In genomic region chr10:83083946-83084345, GRCm38 (mm10) we compare ENCODE assay signal across 9 mouse cellular contexts.
DNase-seq lines count a peak whose midpoint lies in the region; ATAC-seq and TF ChIP-seq lines count a peak whose summit lies in the region.
"Had no signal": no experiment of that assay in that cellular context is flagged by ENCODE, and none has a peak within 500 bp of the region (broad histone marks: within the 10 kb centered on the region; RNA-seq: fewer than 3 reads in every experiment).

No protein-coding gene starts in this region.

- intact Hi-C loops in heart, postnatal 25 days (cut with DNase I): no loop called here

- H3K4me1 ChIP-seq in limb, embryonic 14.5 days (ENCODE audit: control insufficient read depth, insufficient read depth, low read length): peaks cover 40% of the 10 kb centered on the region

- H3K9ac ChIP-seq in limb, embryonic 14.5 days (ENCODE audit: low read depth, low read length, severe bottlenecking): no peak overlapping the region

- H3K36me3 ChIP-seq in limb, embryonic 14.5 days (ENCODE audit: control insufficient read depth, insufficient read depth, low read length): no peaks in the 10 kb centered on the region

- no peaks in the 10 kb centered on the region for H3K9me3 ChIP-seq in limb, embryonic 14.5 days (ENCODE audit: control insufficient read depth, low read length)

- no peak overlapping the region for H3K27ac ChIP-seq in limb, embryonic 14.5 days (replicated peaks; ENCODE audit: low read depth, low read length)

- peak; percentile 94 for DNase-seq in heart, adult 11 months
- DNase-seq in heart, postnatal 25 days (ENCODE audit: low spot score): no peak
- DNase-seq in urinary bladder, postnatal 14 days (ENCODE audit: low spot score): peak; percentile 26
- no peak for DNase-seq in urinary bladder, postnatal 36 days (ENCODE audit: low spot score in 2 of 2)
- peak; percentile 34 for DNase-seq in limb, embryonic 14.5 days (ENCODE audit: low spot score)
- DNase-seq in testis, postnatal 14 days (ENCODE audit: low spot score): no peak
- no peak for DNase-seq in B cell, adult 2 months

- no peaks in the 10 kb centered on the region for H3K27me3 ChIP-seq in limb, embryonic 14.5 days (ENCODE audit: control insufficient read depth, insufficient read depth, low read length)
- H3K27me3 ChIP-seq: CH12.LX had no signal

- WGBS in limb, embryonic 14.5 days: 24% methylated on average over 9 of the region's 9 CpGs

- peak; percentile 58; the same call in 1 of the 2 replicates for ATAC-seq in limb, embryonic 14.5 days (ENCODE audit: low FRiP score, low read depth)
- ATAC-seq in erythroid progenitor cell, adult 5-6 weeks (replicated peaks; ENCODE audit: low FRiP score, poor library complexity, severe bottlenecking): no peak

- H3K4me3 ChIP-seq in limb, embryonic 14.5 days (replicated peaks; ENCODE audit: low read length): no peak overlapping the region

- H3K4me2 ChIP-seq in limb, embryonic 14.5 days (replicated peaks; ENCODE audit: low read depth, low read length, severe bottlenecking): no peak overlapping the region

- no peak for TF ChIP-seq POLR2A in limb, embryonic 14.5 days (IDR thresholded peaks at IDR 0.05; ENCODE audit: borderline replicate concordance, extremely low read depth, insufficient read depth, insufficient read length)

Comparison
In these comparisons a context has a peak if more than half of its experiments do, and no peak if none do; other contexts are left out.
1. DNase-seq: peak in heart, adult 11 months (single experiment), urinary bladder, postnatal 14 days (single experiment) and limb, embryonic 14.5 days (single experiment); none in heart, postnatal 25 days (single experiment), urinary bladder, postnatal 36 days (0 of 2), testis, postnatal 14 days (single experiment) and B cell, adult 2 months (0 of 2).